Mouse (Mus musculus): ENCODE results near the gene Tmem129.
A peak's percentile ranks its signal among the peaks of the same experiment; 100 is the strongest.

Tmem129 gene

GRCm38 (mm10) chr5:33657787-33658663 lies at the start of gene Tmem129, which contains the start of gene Tacc3:
TSS of gene Tmem129 (minus strand) at chr5:33658416.
TSS of gene Tacc3 (plus strand) at chr5:33658128.
- peak; percentile 99 for DNase-seq (ENCODE audit: low read depth, low spot score)

DNA sequence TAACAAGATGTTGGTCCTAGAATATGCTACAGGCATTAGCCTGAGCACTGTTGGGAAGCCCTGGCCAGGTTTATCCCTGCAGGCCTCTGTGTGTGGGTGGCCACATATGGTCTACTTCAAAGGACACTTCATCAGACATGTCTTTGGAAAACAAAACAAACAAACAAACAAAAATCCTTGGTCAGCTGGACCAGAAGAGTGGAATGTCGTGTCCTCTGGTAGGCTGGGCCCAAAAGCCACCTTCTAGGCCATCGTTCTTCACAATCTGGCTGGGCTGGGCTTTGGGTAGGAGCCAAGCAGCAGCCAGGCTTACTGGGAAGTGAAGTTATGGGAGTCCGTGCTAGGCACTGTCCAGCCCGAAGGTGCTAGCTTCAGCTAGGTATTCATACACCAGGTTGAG lies 48.9 kb upstream of the Tmem129 start:
- DNase-seq (ENCODE audit: low read depth, low spot score): no peak

DNA sequence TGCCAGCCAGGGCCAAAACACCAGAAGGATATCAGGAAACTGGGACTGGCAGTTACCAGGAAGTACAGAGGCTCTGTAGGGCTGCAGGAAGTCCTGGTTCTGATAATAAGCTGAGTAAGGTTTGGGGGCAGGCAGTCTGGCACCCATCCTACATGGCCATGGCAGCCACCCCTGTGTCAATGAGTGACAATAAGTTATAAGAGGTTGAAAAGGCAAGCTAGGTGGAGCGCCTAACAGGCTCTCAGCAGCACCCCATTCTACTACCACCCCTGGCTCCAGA lies 48.1 kb upstream of the Tmem129 start:
- no peak for DNase-seq (ENCODE audit: low read depth, low spot score)

DNA sequence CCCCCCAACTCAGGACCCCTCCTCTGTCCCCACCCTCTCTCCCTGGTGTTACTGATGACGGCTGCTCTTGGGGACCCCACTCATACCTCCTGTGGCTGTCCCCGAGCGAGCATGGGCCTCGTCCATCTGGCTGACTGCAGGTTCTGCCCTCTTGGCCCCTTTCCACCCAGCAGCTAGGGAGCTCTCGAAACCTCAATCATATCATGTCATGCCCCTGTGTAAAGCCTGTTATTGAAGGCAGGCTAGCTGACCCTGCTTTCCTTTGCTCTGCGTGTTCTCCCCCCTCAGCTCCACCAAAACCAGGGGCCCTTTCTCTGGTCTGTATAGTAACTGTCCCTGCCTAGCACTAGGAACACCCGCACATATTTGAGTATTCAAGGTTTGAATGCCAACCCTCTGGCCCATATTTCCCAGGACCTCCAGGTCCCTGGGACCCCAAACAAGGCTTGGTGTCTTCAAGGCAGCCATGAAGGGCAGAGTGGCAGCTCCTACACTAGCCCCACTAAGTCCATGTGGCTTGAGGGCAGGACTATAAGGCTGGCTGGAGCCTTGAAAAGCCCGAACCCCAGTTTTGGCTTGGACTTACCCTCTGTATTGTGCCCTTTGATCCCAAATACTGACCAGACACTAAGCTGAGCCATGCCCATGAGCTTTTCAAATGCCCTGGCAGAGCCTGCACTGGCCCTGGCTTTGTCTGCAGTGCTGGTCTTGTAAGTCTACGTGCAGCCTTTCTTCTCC lies 47.6 kb upstream of the Tmem129 start:
- no peak for DNase-seq (ENCODE audit: low read depth, low spot score)

DNA sequence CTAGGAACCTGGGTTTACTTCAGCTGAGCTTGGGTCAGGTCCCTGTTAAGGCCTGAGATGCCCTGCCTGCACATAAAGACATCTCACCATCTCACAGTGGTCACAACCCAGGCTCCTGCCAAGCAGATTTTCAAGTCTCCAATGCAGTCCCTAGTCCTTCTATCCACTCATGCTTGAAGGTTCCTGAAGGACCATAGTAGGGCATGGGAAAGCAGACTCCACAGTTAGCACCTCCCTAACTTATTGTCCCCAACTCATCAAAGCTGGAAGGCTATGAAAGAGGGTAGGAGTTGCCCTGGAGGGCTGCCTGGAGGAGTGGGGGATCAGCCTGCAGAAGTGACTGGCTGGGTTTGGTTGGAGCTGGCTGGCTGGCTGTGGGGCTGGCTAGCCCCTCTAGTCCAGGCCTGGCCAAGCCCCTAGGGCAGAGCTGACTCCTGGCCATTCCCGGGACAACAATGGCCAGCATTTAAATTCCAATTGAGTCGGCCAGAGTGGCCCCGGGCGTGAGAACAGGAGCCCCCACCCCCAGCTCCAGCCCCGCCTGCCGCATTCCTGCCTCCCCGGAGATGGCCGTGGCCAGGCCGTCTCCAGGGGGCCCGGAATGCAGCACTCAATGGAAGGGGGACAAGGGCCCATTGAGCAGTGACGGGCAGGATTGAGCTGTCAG lies 46.9 kb upstream of the Tmem129 start:
- no peak for DNase-seq (ENCODE audit: low read depth, low spot score)

DNA sequence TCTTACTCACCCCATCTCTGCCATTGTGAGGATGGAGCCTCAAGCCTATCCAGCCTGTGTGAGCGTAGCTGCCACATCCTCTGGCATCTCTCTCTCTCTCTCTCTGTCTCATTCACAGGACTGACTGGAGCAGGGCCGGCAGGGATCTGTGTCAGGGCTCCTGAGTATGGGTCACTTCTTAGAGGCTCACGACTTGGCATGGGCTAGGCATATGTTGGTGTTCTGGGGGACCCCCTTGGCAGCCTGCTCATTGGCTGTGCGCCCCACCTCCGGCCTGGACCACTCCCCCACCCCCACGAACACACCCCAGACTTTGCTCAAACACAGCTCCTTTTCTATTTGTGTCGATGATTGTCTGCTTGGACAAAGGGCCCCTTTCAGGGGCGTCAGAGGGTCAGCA lies 45.8 kb upstream of the Tmem129 start:
- no peak for DNase-seq (ENCODE audit: low read depth, low spot score)

DNA sequence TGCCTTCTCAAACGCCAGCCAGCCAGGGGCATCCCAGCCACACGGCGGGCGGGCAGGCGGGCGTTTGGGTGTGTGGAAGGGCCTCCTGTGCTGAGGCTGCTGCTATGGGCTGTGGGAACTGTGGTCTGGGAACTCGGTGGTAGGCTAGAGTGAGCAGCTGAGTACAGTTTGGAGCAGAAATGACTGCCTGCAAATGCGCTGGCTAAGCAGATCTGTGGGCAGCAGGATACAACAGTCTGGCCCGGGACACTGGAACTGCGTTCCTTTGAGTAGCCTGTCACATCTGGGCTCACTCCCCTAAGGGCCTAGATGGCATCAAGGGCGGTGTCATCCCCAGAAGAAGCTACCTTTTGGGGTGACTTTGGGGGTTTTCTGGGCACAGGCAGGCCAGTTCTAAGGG lies 43.6 kb upstream of the Tmem129 start:
- DNase-seq (ENCODE audit: low read depth, low spot score): peak; percentile 31

DNA sequence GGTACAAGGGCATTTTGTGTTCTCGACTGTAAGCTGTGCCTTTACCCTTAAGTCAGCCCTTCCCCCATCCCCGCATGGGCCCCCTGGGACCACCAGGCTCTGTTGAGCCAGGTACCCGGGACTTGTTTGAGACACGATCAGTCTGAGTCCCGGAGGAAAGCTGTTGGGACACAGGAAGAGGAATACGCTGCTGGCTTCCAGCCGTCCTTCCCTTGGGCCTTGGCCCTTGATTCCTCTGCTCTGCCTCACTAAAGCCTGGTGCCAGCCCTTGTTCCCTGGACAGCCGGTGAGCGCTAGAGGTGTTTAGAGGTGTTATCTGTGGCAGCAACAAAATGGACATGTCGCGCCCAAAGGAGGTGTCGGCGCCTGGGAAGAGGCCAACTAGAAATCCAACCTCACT lies 41.8 kb upstream of the Tmem129 start:
- no peak for DNase-seq (ENCODE audit: low read depth, low spot score)

DNA sequence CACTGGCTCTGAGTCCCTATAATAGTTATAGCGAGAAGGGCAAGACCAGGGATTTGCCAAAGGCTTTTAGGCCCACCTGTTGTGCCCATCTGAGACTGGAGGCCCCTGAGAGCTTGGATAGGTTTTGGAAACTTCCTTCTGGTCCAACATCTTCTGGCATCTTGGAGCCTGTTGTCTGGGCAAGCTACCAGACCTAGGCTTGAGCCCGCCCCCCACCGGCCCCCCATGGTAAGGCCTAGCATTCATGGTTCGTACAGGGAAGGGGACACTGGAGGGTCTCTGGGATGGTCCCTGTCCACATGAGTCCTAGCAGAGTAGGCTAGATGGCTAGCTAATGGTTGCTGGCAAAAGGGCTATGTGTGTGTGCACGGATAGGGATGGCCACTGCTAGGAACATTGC lies 40.5 kb upstream of the Tmem129 start:
- no peak for DNase-seq (ENCODE audit: low read depth, low spot score)

DNA sequence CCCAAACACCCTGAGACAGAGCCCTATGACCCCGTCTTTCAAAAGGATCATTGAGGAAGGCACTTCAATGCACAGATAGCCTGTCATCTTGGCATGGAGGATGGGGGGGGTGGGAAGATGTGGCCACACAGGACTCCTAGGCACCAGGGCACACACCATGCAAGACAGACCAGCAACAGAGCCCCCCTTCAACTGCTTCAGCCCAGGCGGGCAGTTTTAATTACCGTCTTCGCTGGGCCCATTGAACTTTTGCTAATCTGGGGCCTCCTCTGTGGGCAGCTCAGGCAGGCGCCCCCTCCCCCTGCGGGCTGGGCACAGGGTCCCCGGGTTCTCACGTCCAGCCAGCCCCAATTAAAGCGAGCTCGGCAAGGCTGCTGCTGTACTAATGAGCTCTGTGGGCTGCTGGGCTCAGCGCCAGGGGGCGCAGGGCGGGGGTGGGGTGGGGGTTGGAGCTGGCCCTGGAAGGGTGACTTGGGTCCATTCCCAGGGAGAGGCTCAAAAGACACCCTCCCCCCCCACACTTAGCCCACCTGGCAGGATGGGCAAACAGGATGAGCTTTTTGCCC lies 39.8 kb upstream of the Tmem129 start:
- DNase-seq (ENCODE audit: low read depth, low spot score): no peak

DNA sequence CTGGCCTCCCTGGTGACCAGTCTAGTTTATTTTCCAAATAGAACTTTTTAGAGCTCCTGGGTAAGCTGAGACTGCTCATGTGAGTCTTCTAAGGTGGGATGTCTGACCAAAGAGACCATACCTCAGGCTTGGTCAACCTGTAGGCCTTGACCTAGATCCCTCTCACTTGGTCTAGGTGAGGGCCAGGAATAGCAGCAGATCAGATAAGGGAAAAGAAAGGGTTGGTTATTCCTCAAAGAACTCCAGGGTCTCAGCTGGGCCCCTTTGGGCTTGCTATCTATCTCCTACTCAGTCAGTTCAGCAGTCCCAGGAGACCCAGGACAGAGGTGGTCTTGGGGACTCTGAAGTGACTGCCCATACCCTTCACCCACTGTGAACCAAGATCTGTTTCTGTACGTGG lies 39.3 kb upstream of the Tmem129 start:
- DNase-seq (ENCODE audit: low read depth, low spot score): no peak

GRCm38 (mm10) chr5:33696430-33696829 lies 38.2 kb upstream of the Tmem129 start:
- DNase-seq (ENCODE audit: low read depth, low spot score): no peak

GRCm38 (mm10) chr5:33695718-33696121 lies 37.5 kb upstream of the Tmem129 start:
- peak; percentile 64 for DNase-seq (ENCODE audit: low read depth, low spot score)

GRCm38 (mm10) chr5:33694848-33695717 lies 36.9 kb upstream of the Tmem129 start:
- peak; percentile 43 for DNase-seq (ENCODE audit: low read depth, low spot score)

- no peak for DNase-seq (ENCODE audit: low read depth, low spot score)
Measured at GRCm38 (mm10) chr5:33694461-33694847, 36.2 kb upstream of the Tmem129 start.

- peak; percentile 34 for DNase-seq (ENCODE audit: low read depth, low spot score)
Measured at GRCm38 (mm10) chr5:33692393-33692792, 34.2 kb upstream of the Tmem129 start.

GRCm38 (mm10) chr5:33689852-33690645 lies 31.8 kb upstream of the Tmem129 start:
- no peak for DNase-seq (ENCODE audit: low read depth, low spot score)

GRCm38 (mm10) chr5:33689221-33689844 lies 31.1 kb upstream of the Tmem129 start:
- no peak for DNase-seq (ENCODE audit: low read depth, low spot score)

- no peak for DNase-seq (ENCODE audit: low read depth, low spot score)
Measured at GRCm38 (mm10) chr5:33688278-33689220, 30.3 kb upstream of the Tmem129 start.
